Mouse (Mus musculus) ES-E14 (cell line): ENCODE data around the gene Tex14.

Source experiments
- MAFK ChIP-seq: IDR thresholded peaks from 2 replicates; pipeline ENCODE4 v1.6.1; 2014; ENCODE audit warnings: mild to moderate bottlenecking, low read depth, low read length, inconsistent platforms; ENCODE audit not compliant: insufficient read depth
- ZC3H11A ChIP-seq: IDR thresholded peaks from 2 replicates; pipeline ENCODE4 v1.6.1; 2012; ENCODE audit warnings: low read depth, mild to moderate bottlenecking, inconsistent platforms, low read length, borderline replicate concordance

DNA sequence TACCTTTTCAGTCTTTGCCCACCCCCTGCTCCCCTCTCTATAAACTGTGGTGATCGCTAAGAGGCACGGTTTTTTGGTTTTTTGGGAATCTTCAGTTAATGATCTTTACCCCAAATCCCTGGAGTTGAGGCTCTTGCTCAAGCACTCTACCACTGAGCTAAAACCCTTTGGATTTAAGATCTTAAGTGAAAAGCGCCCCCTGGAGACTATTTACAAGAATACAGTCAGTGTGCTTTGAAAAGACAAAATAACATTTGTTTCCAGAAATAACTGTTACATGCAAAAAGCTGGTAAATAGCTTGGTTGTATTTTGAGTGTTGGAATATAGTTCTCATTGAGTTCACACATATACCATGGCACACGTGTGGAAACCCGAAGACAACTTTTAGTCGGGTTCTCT, 126.8 kb downstream of the Tex14 start:
- TF ChIP-seq MAFK (no peak), ZC3H11A (no peak)
